Mouse (Mus musculus) induced T-regulatory cell, adult 2 months (primary cell): ENCODE measurements at regions not wholly inside any gene's neighbourhood (a gene's known extent, or its start where the extent isn't known, plus 50 kb on each side); places are given as distances from the start of the nearest gene placed in this dataset.

Experiments used
- DNase-seq: peaks from one replicate; pipeline ENCODE4 v3.0.0-alpha.2; 2012; ENCODE audit warnings: low read depth

DNA sequence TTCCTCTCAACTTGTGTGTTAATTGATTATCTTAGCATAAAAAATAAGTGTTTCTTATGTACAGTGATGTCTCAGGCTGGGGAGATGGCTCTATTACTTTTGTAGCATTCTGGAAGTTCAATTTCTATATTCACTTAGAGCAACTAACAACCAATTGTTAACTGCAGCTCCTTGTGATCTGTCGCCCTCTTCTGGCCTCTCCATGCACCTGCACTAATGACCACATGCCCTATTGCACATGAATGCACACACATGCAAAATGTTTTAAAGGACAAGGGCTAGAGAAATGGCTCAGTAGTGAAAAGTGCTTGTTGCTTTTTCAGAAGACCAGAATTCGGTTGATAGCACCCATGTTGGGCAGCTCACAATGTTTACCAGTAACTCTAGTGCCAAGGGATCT, 629.1 kb upstream of the Dpp10 start:
- DNase-seq: no peak

GRCm38 (mm10) chr1:124652872-124653271, 607.5 kb upstream of the Dpp10 start:
- no peak for DNase-seq

- no peak for DNase-seq
Observed at GRCm38 (mm10) chr1:124652251-124652861, 607.0 kb upstream of the Dpp10 start.

DNA sequence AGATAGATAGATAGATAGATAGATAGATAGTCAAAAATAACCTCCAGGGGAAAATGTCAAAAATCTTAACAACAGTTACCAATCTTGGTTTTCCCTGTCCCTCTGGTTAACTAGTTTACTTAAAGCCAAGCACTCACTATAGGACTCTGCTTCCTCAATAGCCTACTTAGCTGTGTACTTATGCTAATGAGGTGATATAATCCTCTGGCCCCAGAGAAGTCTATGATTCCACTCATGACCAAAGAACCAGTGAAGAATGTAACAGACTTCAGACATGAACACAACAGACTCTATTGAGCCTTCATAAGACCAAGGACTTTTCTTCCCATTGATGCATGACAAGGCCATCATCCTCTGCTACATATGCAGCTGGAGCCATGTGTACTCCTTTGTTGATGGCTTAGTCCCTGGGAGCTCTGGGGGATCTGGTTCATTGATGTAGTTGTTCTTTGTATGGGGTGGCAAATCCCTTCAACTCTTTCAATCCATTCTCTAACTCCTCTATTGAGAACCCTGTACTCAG, 589.9 kb upstream of the Dpp10 start:
- no peak for DNase-seq

GRCm38 (mm10) chr1:124630084-124630483, 584.7 kb upstream of the Dpp10 start:
- no peak for DNase-seq

- no peak for DNase-seq
Observed at GRCm38 (mm10) chr1:124584620-124585019, 539.3 kb upstream of the Dpp10 start.
